Mouse (Mus musculus): ENCODE measurements around the gene Olfr459. TPM values are rescaled to one million over a fixed set of nuclear protein-coding genes. Genes with fewer than 3 reads are reported as not detected.

The Olfr459 gene
- total and polyA plus RNA-seq, 3 experiments = not detected

DNA sequence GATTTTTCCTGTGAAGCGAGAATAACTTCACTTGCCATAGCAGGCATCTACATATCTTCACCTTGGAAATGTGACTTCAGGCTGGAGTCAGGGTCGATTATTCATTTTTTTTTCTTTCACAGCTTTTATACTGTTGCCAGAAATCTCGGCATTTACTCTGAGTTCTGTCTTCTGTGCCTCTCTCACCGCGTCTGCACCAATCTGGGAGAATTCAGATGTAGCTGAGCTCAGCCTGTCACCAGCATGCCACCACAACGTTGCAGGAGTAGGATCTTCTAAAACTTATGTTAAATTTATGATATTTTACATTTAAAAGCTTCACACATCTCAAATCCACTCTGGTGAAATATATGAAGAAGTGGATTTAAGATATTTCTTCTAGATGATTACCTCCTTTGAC, 20.4 kb downstream of the Olfr459 start:
- Histone ChIP-seq H3K36me3 (replicated peaks in 1 of 2; ENCODE audit: control insufficient read depth in 1 of 2, insufficient read depth in 1 of 2, low read length in 1 of 2) (no peaks in the 10 kb centered on the region), H3K4me3 (replicated peaks in 1 of 3; ENCODE audit: low read depth in 2 of 3, low read length in 2 of 3, poor library complexity in 1 of 3) (no peak overlapping the region), H3K27ac (ENCODE audit: insufficient read depth, low read depth) (no peak overlapping the region), H3K4me2 (ENCODE audit: insufficient read depth, low read depth, poor library complexity, severe bottlenecking) (no peak overlapping the region), H3K9ac (ENCODE audit: insufficient read depth, low read depth) (no peak overlapping the region), H3K27me3 (replicated peaks) (no peaks in the 10 kb centered on the region), H3K9me3 (replicated peaks; ENCODE audit: low read length) (no peaks in the 10 kb centered on the region), H3K79me2 (replicated peaks; ENCODE audit: control insufficient read depth, extremely low read depth, insufficient read depth, poor library complexity, severe bottlenecking) (no peaks in the 10 kb centered on the region), H3K4me1 (ENCODE audit: control insufficient read depth in 1 of 2, insufficient read depth in 2 of 2) (peaks cover 0 to 7% of the 10 kb centered on the region in 2 experiments; a peak in 1 of 4 replicates)
- no peak for TF ChIP-seq ZC3H11A (IDR thresholded peaks at IDR 0.05; ENCODE audit: low read depth, low read length)
- no peak for TF ChIP-seq ZKSCAN1 (IDR thresholded peaks at IDR 0.05; ENCODE audit: borderline replicate concordance, low read depth, low read length)
- TF ChIP-seq TCF12 (IDR thresholded peaks at IDR 0.05; ENCODE audit: low read depth, low read length) = no peak
- no peak for TF ChIP-seq POLR2A (IDR thresholded peaks at IDR 0.05; ENCODE audit: low read depth, low read length)
- TF ChIP-seq KAT2A (IDR thresholded peaks at IDR 0.05; ENCODE audit: insufficient replicate concordance, low read length) = no peak
- no peak for TF ChIP-seq CHD1 (IDR thresholded peaks at IDR 0.05; ENCODE audit: low read depth, low read length)
- no peak for DNase-seq (ENCODE audit: extremely low read depth)
- dilution Hi-C loops (cut with MboI; ENCODE audit: extremely low pct_ligation_motif_present, extremely low pct_unique_long_range_greater_than_20kb, low sequenced_read_pairs) = no loop called here
- in situ Hi-C loops (cut with MboI; ENCODE audit: low pct_ligation_motif_present, low pct_unique_long_range_greater_than_20kb, low sequenced_read_pairs) = loop anchor here (25.0 kb wide), 1 partner anchor 433 kb away; no protein-coding TSS in a partner anchor

DNA sequence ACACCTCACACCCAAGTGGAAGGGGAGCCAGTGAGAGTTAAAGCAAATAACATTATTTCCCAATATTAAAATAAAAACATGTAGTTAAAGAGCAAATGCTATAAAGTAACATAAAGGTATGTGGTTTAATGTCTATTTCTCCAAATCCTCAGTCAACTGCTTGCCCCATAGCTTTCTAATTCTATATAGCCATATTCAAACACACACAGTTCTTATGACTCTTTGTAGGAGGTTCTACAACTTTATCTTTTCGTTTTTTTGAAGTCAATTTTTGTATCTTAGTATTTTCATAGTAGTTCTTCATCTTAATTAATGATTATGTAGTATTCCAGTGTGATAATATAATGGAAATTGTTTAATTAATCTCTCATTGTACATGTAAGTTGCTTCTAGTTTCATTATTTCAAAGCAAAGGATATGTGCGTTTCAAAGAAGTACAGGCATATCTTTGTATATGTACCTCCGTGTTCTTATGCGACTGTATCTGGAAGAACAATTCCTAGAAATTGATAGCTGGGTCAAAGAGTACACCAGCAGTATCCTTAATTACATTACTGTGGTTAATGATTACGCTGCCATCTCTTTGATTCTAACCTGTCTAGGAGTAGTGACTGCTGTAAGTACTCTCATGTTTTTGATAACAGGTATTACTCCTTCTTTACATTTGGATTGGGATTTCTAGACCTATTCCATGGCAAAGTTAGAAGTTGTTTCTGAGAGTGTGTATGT, 30.1 kb downstream of the Olfr459 start:
- H3K27me3 ChIP-seq (replicated peaks) = no peaks in the 10 kb centered on the region
- H3K9ac ChIP-seq (ENCODE audit: insufficient read depth, low read depth) = no peak overlapping the region
- DNase-seq (ENCODE audit: extremely low read depth) = no peak
- no peaks in the 10 kb centered on the region for H3K4me1 ChIP-seq (ENCODE audit: control insufficient read depth in 1 of 2, insufficient read depth in 2 of 2)
- in situ Hi-C loops (cut with MboI; ENCODE audit: low pct_ligation_motif_present, low pct_unique_long_range_greater_than_20kb, low sequenced_read_pairs) = no loop called here
- H3K4me2 ChIP-seq (ENCODE audit: insufficient read depth, low read depth, poor library complexity, severe bottlenecking) = no peak overlapping the region
- H3K9me3 ChIP-seq (replicated peaks; ENCODE audit: low read length) = no peaks in the 10 kb centered on the region
- no peaks in the 10 kb centered on the region for H3K36me3 ChIP-seq (replicated peaks in 1 of 2; ENCODE audit: control insufficient read depth in 1 of 2, insufficient read depth in 1 of 2, low read length in 1 of 2)
- dilution Hi-C loops (cut with MboI; ENCODE audit: extremely low pct_ligation_motif_present, extremely low pct_unique_long_range_greater_than_20kb, low sequenced_read_pairs) = no loop called here
- no peak overlapping the region for H3K4me3 ChIP-seq (replicated peaks in 1 of 3; ENCODE audit: low read depth in 2 of 3, low read length in 2 of 3, poor library complexity in 1 of 3)
- no peaks in the 10 kb centered on the region for H3K79me2 ChIP-seq (replicated peaks; ENCODE audit: control insufficient read depth, extremely low read depth, insufficient read depth, poor library complexity, severe bottlenecking)
- no peak for TF ChIP-seq TBP (conservative IDR thresholded peaks at IDR 0.05; ENCODE audit: low read depth, low read length)
- no peak for TF ChIP-seq IRF4 (IDR thresholded peaks at IDR 0.05; ENCODE audit: low read depth, low read length)
- TF ChIP-seq NELFE (IDR thresholded peaks at IDR 0.05; ENCODE audit: low read depth, low read length) = no peak
- no peak for TF ChIP-seq NRF1 (IDR thresholded peaks at IDR 0.05; ENCODE audit: low read depth, low read length)
- no peak for TF ChIP-seq KAT2A (IDR thresholded peaks at IDR 0.05; ENCODE audit: insufficient replicate concordance, low read length)
- TF ChIP-seq ZNF384 (IDR thresholded peaks at IDR 0.05; ENCODE audit: low read depth, low read length) = no peak
- no peak overlapping the region for H3K27ac ChIP-seq (ENCODE audit: insufficient read depth, low read depth)

DNA sequence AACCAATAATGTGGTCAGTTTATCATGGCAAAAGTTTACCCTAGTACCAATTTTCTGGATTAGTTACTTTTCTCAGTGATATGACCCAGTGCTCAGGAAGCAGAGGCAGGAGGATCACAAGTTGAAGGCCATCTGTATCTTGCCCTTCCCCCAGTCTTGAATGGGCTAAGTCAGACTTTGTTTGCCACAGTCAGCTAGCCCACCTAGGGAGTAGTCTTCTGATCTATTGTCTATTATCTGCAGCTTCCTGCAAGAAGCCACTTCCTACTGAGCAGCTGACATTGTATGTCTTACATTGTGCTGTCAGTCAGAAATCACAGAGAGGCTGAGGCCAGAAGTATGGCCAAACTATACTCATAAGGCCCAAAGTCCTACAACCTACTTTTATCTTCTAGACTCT, 33.9 kb downstream of the Olfr459 start:
- in situ Hi-C loops (cut with MboI; ENCODE audit: low pct_ligation_motif_present, low pct_unique_long_range_greater_than_20kb, low sequenced_read_pairs) = no loop called here

More for the DNA sequence above, 33.9 kb downstream of the Olfr459 start:
- no peak overlapping the region for H3K9ac ChIP-seq (ENCODE audit: insufficient read depth, low read depth)
- H3K4me3 ChIP-seq (replicated peaks in 1 of 3; ENCODE audit: low read depth in 2 of 3, low read length in 2 of 3, poor library complexity in 1 of 3) = no peak overlapping the region
- H3K27ac ChIP-seq (ENCODE audit: insufficient read depth, low read depth) = no peak overlapping the region
- H3K9me3 ChIP-seq (replicated peaks; ENCODE audit: low read length) = no peaks in the 10 kb centered on the region
- no peaks in the 10 kb centered on the region for H3K27me3 ChIP-seq (replicated peaks)
- dilution Hi-C loops (cut with MboI; ENCODE audit: extremely low pct_ligation_motif_present, extremely low pct_unique_long_range_greater_than_20kb, low sequenced_read_pairs) = no loop called here
- no peaks in the 10 kb centered on the region for H3K4me1 ChIP-seq (ENCODE audit: control insufficient read depth in 1 of 2, insufficient read depth in 2 of 2)
- no peak for TF ChIP-seq POLR2AphosphoS2 (IDR thresholded peaks at IDR 0.05; ENCODE audit: low read depth, low read length)
- TF ChIP-seq MAX (IDR thresholded peaks at IDR 0.05; ENCODE audit: low read length) = no peak
- TF ChIP-seq CHD1 (IDR thresholded peaks at IDR 0.05; ENCODE audit: low read depth, low read length) = no peak
- TF ChIP-seq EP300 (IDR thresholded peaks at IDR 0.05; ENCODE audit: low read length) = no peak
- no peak for TF ChIP-seq UBTF (IDR thresholded peaks at IDR 0.05; ENCODE audit: low read depth, low read length)
- TF ChIP-seq HCFC1 (IDR thresholded peaks at IDR 0.05; ENCODE audit: low read depth, low read length) = no peak
- TF ChIP-seq ZKSCAN1 (IDR thresholded peaks at IDR 0.05; ENCODE audit: borderline replicate concordance, low read depth, low read length) = no peak
- no peak for TF ChIP-seq PAX5 (IDR thresholded peaks at IDR 0.05; ENCODE audit: low read length)
- no peak for TF ChIP-seq MAFK (IDR thresholded peaks at IDR 0.05; ENCODE audit: insufficient replicate concordance, low read length)
- DNase-seq (ENCODE audit: extremely low read depth) = no peak
- H3K36me3 ChIP-seq (replicated peaks in 1 of 2; ENCODE audit: control insufficient read depth in 1 of 2, insufficient read depth in 1 of 2, low read length in 1 of 2) = no peaks in the 10 kb centered on the region
- H3K4me2 ChIP-seq (ENCODE audit: insufficient read depth, low read depth, poor library complexity, severe bottlenecking) = no peak overlapping the region
- no peaks in the 10 kb centered on the region for H3K79me2 ChIP-seq (replicated peaks; ENCODE audit: control insufficient read depth, extremely low read depth, insufficient read depth, poor library complexity, severe bottlenecking)

Measured in CH12.LX (cell line).